Mouse (Mus musculus) adrenal gland, postnatal 14 days (tissue): Measurements from ENCODE around the gene Ccdc51. TPM values are rescaled to one million over a fixed set of nuclear protein-coding genes. Genes with fewer than 3 reads are reported as not detected.

Source experiments
- DNase-seq: peaks from one replicate; pipeline ENCODE4 v3.0.0; 2021; ENCODE audit warnings: mixed read lengths
- long read RNA-seq, 2 experiments: library from polyadenylated mRNA; stranded (forward); transcript quantifications; one replicate each; pipeline ENCODE4 v2.0.0; 2021
- total RNA-seq: library from RNA; stranded (reverse); gene quantifications from 2 replicates; pipeline ENCODE4 v1.2.3, GENCODE M21; 2021

The Ccdc51 gene
- total RNA-seq = 15.7 and 17.2 TPM in 2 replicates
- long read RNA-seq, experiment 1, transcript Ccdc51-201 (4 exons, 1,526 nt) = major isoform, 18 of 20 reads
- long read RNA-seq, experiment 1, partial matches to known transcripts = 2 of 20 reads
- long read RNA-seq, experiment 1, other reads (novel, unspliced or antisense) = 0 of 20 reads
- long read RNA-seq, experiment 2, transcript Ccdc51-201 (4 exons, 1,526 nt) = major isoform, 11 of 17 reads
- long read RNA-seq, experiment 2, partial matches to known transcripts = 1 of 17 reads
- long read RNA-seq, experiment 2, other reads (novel, unspliced or antisense) = 5 of 17 reads

DNA sequence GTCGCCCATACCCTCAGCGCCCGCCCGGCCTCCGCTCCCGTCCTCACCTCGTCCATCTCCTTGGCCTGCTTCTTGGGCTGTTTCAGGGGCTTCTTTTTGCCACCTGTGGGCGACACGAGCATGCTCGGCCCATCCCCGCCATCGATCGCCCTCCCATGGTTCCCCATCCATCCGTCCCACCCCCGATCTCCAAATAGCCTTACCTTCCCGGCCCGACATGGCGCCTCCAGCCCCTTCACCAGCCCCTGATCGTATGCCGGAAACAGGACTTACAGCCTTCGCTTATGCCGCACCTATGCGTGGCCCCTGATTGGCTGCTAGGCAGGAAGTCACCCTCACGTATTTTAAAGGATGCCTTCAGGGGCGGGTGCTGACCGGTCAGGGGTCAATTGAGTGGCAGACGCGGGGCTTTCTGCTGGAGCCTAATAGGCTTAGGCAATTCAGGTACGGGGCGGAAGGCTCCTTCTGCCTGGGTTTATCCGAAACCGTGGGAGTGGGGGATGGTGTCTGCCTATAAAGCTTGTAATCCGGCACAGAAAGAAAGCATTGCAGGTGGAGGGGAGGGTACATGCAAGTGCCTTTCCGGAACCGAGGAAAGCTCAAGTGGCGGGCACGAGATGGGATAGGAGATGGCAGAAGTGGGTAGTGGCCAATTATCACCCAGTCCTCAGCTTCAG, at the start of gene Ccdc51, which contains the start of gene Tma7:
TSS of gene Ccdc51 (plus strand) at position 370 of the 677 bp plus-strand sequence.
TSS of gene Tma7 (minus strand) at position 464 of the 677 bp plus-strand sequence.
- peak; percentile 92 for DNase-seq

DNA sequence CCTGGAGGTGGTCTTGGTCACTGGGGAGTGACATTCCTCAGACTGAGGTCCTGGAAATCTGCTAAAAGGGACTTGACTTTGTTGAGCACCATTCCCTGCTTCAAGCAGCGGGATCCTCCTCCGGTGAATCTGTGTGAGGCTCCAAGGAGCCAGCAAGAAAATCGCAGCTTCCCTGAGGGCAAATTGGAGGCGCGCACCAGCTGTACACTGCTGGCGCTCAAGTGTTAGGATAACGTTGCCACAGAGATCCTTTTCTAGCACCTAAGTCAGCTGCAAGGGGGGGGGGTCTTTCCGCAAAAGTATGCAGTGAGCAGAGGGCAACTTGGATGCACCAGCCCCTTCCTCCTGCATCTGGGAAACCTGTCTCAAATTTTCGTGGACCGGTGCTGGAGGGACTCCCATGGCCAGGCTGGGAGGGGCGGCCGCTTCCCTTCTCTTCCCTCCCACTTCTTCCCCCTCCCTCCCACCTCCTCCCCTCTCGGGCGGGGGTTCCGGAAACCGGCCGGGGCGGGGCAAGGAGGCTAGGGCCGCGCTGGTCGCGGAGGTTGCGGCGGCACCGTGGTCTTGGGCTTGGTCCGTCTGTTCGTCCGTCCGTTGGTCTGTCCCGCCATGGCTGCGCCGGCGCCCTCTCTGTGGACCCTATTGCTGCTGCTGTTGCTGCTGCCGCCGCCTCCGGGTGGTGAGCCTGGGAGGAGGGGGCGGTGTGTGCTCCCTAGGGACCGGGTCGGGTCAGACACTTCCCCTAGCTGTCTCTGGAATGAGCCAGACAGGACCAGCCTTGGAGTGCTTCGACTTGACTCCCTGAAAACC, 44.0 kb upstream of the Ccdc51 start, which contains the start of gene Shisa5:
TSS of gene Shisa5 (plus strand) at position 480 of the 810 bp plus-strand sequence.
- peak; percentile 93 for DNase-seq

DNA sequence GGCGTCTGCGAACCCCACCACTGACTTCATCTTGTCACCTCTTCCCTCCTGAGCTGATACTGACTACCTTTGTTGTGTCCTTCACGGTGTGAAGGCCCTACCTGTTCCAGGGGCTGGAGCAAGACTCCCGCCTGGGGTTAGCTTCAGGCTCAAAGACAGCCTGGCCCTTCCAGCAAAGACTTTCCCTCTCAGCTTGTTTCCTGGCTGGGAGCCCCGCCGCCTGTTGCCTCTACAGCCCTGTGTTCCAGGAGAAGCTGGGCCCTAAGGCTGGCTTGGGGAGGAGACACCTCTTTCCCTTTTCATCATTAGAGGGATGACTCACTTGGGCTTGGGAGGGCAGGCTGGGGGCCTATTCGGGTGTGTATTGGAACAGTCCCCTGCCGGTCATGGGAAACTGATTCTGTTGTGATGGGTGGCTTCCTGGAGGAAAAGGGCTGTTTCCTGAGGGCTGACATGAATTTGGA, 43.4 kb upstream of the Ccdc51 start:
- DNase-seq = peak; percentile 74

DNA sequence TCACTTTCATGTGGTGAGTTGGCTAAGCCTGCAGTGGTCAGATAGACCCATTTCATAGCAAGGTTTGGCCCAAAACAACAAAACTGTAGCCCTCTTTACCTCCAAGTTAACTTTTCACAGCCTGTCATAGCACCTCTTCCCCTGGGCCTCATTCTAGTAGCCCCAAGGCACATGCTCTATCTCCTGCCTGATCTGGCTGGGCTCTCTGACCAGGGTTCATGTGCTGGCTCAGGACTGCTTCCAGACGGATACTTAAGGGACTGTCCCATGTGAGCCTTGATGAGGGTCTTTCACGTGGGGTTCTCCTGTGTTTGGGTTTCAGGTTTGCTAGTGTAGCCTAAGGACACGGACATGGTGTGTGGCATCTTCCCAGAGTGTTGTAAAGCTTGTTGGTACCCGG, 42.6 kb upstream of the Ccdc51 start:
- no peak for DNase-seq

DNA sequence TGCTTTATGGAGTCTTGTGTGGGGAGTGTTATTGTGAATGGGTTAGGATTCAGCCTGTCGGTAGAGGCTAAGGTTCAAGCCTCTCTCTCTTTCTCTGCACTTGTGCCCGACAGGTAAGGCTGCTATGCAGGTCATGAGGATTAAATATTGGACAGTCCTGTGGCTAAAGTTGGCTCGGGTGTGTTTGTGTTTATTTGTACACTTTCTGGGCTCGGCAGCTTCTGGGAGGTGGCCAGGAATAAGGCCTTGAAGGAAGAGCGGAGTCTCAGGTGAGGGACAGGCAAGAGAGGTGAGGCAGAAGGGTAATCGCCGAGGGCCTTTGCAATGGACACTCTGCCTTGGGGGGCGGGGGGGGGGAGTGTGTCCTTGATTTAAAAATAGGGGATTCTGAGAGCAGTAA, 42.1 kb upstream of the Ccdc51 start:
- no peak for DNase-seq

DNA sequence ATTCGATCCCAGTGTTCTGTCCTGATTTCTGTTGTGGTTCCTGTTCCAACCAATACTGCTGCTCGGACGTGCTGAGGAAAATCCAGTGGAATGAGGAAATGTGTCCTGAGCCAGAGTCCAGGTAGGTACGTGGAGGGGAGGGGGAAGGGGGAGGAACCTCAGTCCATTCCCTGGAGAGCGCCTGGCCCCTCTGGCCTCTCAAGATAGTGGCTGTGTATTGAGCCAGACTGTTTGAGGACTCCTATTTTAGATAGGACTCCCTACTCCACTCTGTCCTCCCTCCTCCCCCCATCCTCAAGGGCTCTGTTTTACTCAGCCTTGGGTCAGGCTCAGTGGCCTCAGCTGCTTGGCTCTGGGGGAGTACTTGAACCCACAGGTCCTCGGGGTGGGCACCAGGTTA, 41.4 kb upstream of the Ccdc51 start:
- DNase-seq = no peak

DNA sequence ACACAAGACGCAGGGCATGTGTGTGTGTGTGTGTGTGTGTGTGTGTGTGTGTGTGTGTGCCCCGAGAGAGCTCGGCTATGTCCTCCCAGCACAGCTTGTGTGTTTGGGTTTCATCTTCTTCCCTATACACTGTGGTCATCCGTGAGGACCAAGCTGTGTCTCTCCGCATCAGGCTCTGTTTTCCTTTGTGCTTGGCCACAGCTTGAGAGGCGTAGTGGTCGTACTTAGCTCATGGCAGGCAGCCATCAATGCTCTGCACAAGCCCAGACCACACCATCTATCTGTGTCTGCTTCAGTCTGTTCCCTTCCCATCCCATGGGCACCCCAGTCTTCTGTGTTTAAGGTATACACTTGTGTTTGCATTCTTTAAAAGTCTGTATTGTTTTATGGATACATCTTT, 40.9 kb upstream of the Ccdc51 start:
- DNase-seq = no peak

DNA sequence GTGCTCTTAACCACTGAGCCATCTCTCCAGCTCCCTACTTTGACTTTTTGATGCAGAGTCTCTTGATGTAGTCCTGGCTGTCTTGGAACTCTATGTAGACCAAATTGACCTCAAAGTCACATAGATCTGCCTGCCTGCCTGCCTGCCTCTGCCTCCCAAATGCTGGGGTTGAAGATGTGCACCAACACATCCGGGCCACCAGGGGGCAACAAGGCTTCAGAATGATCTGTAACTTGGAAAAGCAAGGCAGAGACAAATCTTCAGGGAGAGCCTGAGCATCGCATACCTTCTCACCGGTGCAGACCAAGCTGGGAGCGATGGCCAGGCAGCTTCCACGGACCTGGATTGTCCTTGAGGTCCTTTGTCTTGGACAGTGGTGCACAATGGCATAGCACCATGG, 36.0 kb upstream of the Ccdc51 start:
- peak; percentile 86 for DNase-seq

DNA sequence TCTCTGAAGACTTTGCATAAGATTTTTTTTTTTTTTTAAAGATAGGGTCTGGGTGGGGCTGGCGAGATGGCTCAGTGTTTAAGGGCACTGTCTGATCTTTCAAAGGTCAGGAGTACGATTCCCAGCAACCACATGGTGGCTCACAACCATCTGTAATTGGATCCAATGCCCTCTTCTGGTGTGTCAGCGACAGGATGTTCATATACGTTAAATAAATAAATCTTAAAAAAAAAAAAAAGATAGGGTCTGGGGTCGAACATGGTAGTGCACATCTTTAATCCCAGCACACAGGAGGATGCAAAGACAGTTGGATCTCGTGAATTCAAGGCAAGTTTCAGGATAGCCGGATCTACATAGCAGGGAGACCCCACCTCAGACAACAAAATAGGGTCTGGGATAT, 33.0 kb upstream of the Ccdc51 start:
- DNase-seq = no peak

DNA sequence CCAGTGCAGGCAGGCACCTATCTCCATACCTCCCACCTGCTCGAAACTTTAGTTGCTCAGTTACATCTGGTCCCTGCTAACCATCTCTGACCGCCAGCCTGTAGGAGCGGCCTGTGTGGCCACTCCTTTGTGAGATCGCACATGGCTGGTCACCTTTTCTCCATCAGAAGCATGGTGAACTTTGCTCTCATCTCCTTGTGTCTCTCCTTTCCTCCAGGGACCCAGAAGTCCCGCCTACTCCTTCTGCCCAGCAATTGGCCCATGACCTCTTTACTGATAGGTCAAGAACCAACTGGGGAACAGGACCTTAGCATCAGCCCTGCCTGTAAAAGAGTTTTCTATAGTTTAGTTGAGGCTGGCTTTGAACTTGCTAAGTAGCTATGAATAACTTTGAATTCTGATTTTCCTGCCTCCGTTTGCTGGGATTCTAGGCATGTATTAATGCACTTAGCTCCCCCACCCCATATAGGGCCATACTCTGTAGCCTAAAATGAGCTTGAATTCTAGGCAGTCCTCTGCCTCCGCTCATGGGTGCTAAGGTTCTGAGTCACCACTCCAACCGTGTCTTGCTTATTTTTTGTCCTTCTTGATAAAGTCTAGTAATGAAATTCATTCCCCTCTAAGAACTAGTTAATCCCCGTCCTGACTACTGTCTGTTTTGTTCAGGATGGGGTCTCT, 32.2 kb upstream of the Ccdc51 start:
- no peak for DNase-seq

DNA sequence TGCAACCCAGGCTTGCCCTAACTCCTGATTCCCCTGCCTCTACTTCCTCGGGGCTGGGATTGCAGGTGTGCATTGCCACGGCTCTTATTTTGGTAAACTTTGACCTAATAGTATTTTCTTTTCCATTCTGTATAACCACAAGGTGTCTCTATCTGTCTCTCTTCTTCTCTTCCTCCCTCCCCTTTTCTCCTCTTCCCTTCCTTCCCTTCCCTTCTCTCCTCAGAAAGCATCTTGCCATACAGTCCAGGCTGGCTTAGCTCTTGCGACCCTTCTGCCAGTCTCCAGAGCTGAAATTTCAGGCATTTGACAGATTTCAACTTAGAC, 31.7 kb upstream of the Ccdc51 start:
- no peak for DNase-seq

DNA sequence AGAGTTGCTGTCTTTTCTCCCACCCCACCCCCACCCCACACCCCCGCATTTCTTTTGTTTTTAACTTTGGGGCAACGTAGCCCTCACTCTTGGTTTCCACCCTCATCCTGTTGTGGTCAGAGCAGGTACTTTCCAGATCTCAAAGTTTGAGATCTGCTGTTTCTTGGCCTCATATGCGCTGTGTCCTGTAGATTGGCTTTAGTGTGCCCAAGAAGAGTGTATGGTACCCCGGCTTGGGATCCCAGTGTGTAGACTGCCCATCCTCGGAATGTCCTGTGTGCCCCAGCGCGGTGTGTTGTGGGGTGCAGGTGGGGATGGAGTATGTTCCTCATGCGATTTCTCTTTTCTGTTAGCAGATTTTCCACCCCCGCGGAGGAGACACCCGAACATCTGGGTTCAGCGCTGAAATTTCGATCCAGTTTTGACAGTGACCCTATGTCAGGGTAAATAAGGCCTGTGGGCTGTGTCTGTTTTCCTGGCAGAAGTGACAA, 31.2 kb upstream of the Ccdc51 start:
- no peak for DNase-seq

DNA sequence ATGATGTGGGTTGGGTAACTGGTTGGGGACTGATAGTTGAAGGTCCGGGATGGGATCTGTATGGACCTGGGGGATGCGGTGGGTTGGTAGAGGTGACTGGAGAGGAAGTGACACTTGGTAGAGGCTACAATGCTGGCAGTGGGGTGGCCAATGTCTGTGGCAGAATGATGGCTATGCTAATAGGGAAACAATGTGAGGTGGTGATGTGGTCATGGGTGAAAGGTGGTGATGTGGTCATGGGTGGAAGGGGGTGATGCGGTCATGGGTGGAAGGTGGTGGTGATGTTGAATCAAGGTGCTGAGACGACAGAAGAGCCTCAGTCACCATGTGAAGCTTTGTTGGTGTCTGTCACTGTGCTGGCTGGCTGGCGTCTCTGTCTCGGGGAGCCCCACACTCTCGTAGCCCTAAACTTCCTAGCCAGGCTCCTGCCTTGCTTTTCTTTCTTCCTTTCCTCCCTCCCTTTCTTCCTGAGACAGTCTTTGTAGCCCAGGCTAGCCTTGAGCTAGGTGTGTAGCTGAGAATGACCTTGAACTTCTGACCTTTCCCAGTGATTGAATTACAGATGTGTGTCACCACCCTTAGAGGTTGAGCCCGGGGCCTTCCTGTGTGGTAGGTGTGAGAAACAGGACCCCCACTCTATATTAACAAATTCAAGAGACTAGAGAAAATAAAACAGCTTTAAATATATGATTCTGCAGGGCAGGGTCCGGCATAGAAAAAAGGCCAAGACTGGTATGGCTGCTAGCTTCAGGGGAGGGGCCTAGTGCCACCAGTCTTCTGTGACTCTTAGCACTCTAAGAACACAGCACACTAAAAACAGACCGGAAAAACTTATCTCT, 30.4 kb upstream of the Ccdc51 start:
- no peak for DNase-seq

DNA sequence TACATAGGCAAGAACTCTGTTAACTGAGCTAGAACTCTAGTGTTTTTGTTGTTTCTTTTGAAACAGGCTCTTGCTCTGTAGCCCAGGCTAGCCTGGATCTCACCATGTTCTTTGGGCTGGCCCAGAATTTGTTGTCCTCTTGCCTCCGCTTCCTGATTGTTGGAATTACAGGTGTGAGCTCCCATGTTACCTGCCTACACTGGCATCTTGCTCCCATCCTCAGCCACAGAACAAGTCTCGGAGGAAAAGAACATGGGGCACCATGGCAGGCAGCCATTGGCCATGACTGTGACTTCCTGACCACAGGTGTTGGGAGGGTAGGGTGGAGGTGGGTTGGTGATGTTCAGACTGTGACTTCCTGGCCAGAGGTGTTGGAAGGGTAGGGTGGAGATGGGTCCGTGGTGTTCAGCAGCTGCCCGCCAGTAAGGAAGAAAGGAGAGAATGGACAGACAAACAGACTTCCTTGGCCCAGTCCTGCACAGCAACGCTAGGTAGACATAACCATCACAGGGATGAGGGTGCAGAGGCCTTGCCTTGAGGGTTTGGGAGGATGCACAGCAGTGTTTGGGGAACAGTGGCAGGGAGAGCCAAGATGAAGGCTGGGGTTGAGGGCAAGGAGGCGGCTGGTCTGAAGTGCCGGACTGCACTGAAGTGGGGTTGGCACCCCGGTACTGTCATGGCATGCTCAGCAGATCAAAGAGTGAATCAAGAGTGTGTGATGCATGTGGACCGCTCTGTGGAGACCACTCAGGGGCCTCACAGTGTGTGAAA, 29.6 kb upstream of the Ccdc51 start:
- no peak for DNase-seq

DNA sequence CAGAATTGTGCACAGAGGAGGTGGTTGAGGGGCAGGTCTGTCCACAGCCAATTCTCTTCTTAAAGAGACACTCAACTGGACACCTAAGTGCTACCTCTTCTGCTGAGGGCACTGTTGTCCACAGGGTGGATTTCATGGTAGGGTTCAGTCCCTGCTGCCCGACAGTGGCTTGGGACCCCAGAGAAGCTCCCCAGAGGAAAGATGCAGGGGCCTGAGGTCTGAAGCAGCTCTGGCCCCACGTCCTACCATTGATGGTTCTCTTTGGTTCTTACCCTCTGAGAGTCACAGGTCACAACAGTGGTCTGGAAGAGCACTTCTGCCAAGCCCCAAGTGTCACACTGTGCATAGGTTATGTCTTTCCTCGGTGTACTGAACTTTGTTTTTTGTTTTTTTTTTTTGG, 28.9 kb upstream of the Ccdc51 start:
- no peak for DNase-seq

DNA sequence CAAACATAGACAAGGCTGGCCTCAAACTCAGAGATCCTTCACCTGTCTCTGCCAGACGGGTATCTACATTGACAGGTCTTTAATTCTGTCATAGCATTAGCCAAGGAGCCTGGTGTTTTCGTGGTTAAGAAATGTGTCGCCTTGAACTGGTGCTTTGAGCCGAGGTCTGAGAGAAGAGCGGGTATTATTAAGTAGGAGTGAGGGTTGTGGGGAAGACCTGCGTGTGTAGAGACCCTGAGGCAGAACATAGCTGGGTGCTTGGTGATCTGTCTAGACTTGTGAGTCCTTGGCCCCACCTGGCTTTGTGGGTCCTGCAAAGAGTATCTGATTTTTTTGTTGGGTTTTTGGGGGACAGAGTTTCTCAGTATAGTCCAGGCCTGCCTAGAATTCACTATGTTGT, 28.4 kb upstream of the Ccdc51 start:
- DNase-seq = no peak

DNA sequence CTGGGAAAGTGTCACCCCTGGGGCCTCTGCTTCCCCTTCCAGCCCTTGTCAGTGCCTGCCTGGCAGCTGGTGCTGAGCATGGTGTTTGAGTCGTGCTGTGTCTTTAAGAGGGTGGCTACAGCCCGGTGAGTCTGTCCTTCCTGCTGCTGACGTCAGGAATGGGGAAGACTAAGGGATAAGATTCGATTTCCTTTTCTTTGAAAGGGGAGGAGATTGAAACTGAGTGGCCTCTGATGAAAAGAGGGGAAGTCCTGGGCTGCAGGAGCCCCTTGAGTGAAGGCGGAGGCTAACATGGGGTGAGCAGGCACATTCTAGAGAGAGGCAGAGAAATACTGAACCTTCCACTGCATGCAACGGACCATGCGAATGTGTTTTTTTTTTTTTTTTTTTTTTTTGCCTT, 27.6 kb upstream of the Ccdc51 start:
- DNase-seq = peak; percentile 85

DNA sequence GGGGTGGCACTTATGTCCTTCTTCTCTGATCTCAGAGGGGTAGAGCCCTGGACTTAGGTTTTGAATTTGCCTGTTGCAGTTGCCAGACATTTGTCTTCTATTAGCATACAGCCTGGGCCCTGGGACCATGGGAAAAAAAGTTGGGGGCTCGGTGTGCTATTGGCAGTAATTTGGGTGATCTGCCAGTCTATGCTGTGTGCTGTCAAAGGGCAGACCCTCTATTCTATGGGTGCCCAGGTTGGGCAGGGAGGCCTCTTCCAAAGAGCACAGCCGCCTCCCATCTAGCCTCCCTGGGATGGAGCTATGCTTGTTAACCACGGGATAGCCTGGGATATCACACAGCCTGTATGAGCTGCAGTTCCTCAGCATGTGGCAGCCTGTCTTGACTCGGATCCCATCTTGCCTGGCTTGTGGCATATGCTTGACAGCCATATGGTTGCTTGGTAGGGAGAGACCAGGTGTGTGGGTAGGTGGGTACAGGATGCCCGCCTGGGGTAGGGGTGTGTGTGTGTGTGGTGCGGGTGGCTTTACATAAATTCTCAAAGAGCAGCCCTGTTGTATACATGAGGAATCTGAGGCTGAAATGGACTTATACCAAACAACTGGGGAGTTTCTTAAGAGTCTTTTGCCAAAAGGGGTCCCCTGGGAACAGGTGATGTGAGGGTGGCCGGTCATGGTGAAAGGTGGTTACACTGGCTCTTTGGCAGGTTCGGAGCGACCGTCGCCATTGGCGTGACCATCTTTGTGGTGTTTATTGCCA, 26.8 kb upstream of the Ccdc51 start:
- no peak for DNase-seq

DNA sequence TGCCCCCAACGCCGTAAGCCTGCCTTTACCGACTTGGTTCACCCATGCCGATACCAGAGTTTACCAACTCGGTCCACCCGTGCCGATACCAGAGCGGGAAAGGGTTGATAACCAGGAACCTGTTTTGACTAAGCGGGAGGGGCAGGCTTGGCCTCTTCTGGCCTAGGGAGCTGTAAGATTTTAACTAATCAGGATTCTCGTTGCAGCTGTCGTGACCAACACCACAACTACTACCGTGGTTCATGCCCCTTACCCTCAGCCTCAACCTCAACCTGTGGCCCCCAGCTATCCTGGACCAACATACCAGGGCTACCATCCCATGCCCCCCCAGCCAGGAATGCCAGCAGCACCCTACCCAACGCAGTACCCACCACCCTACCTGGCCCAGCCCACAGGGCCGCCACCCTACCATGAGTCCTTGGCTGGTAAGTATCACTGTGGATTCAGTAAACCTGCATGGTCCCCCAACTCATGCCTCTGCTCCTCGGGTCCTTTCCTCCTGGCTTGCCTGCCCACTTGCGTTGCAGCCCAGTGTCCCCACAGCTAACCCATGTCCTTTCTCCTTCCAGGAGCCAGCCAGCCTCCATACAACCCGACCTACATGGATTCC, 26.1 kb upstream of the Ccdc51 start:
- no peak for DNase-seq
